Comparison of ENCODE assay signal across 7 mouse cellular contexts in genomic region chr10:63429785-63430305, GRCm38 (mm10). TPM values are rescaled to one million over a fixed set of nuclear protein-coding genes. Genes with fewer than 3 reads are reported as not detected.
A peak's percentile ranks its signal among the peaks of the same experiment; 100 is the strongest.
DNase-seq lines count a peak whose midpoint lies in the region; ATAC-seq lines count a peak whose summit lies in the region.

TSS of gene Ctnna3 (plus strand) at chr10:63430098.

- no peaks in the 10 kb centered on the region for H3K4me1 ChIP-seq in intestine, embryonic 15.5 days (replicated peaks)
- H3K4me1 ChIP-seq in midbrain, embryonic 10.5 days, result peaks cover 5% of the 10 kb centered on the region

- H3K4me3 ChIP-seq in intestine, embryonic 15.5 days (replicated peaks), result peak within 1 kb of the TSS; percentile 80
- H3K4me3 ChIP-seq in midbrain, embryonic 10.5 days, result peak within 1 kb of the TSS; percentile 81

- H3K36me3 ChIP-seq in intestine, embryonic 15.5 days, result no peaks in the 10 kb centered on the region
- H3K36me3 ChIP-seq in midbrain, embryonic 10.5 days, result no peaks in the 10 kb centered on the region

- WGBS in intestine, embryonic 15.5 days, result under 1% methylated on average over 55 of the region's 55 CpGs
- under 1% methylated on average over 55 of the region's 55 CpGs for WGBS in midbrain, embryonic 10.5 days

- peak within 1 kb of the TSS; percentile 50 for H3K9ac ChIP-seq in intestine, embryonic 15.5 days

- DNase-seq in adrenal gland, adult 2 months, result peak; percentile 92
- peak; percentile 89 for DNase-seq in embryo, embryonic 11.5 days (ENCODE audit: low read depth, low spot score)
- peak; percentile 76 to 78 for DNase-seq in gastrocnemius, postnatal 36 days
- DNase-seq in left cerebral cortex, postnatal 25 days (ENCODE audit: low spot score in 2 of 2), result peak; percentile 86 to 95
- peak; percentile 92 for DNase-seq in midbrain, embryonic 10.5 days (ENCODE audit: low spot score)
- DNase-seq in right cerebral cortex, postnatal 4 days, result peak; percentile 83

- peak within 1 kb of the TSS; percentile 75 for H3K4me2 ChIP-seq in intestine, embryonic 15.5 days (replicated peaks)

- H3K9me3 ChIP-seq in intestine, embryonic 15.5 days, result no peaks in the 10 kb centered on the region
- H3K9me3 ChIP-seq in midbrain, embryonic 10.5 days (replicated peaks), result no peaks in the 10 kb centered on the region

- peak; percentile 96 for ATAC-seq in intestine, embryonic 15.5 days

- no peaks in the 10 kb centered on the region for H3K27me3 ChIP-seq in intestine, embryonic 15.5 days (replicated peaks)
- no peaks in the 10 kb centered on the region for H3K27me3 ChIP-seq in midbrain, embryonic 10.5 days (ENCODE audit: low read depth, poor library complexity, severe bottlenecking)

- peak within 1 kb of the TSS; percentile 53 for H3K27ac ChIP-seq in intestine, embryonic 15.5 days
- peak within 1 kb of the TSS; percentile 94 for H3K27ac ChIP-seq in midbrain, embryonic 10.5 days (replicated peaks)

- intact Hi-C loops in gastrocnemius, postnatal 36 days (cut with DNase I), result loop anchor here (5.0 kb wide), 1 partner anchor 47 kb away; no protein-coding TSS in a partner anchor
- intact Hi-C loops in left cerebral cortex, postnatal 25 days (cut with DNase I), result loop anchor here (5.0 to 10.0 kb wide), 3 partner anchors 47 to 655 kb away; no protein-coding TSS in a partner anchor

RNA-seq across cellular contexts. Expression of gene Ctnna3, which starts in this region (rescaled TPM):
- total RNA-seq in adrenal gland, adult 2 months (2021), result under 1 TPM; 0.37 to 0.83 TPM
- polyA plus RNA-seq in adrenal gland, adult 2 months (2012; rRNA removed), result 0.06 TPM in 1 of 2 replicates, not detected in the other
- total RNA-seq in gastrocnemius, postnatal 36 days (2021), result 10 to 100 TPM; 17.1 to 18.3 TPM
- 0.98 and 1.3 TPM in 2 replicates for polyA plus RNA-seq in intestine, embryonic 15.5 days (2015; fragmentation: Nextera tagmentation; extraction: Ambion mirVana)
- total RNA-seq in left cerebral cortex, postnatal 25 days (2021), result 1 to 10 TPM; 2.1 to 2.2 TPM
- 0.05 TPM in 1 of 2 replicates, not detected in the other for polyA plus RNA-seq in midbrain, embryonic 10.5 days (2016; fragmentation: Nextera tagmentation; extraction: Ambion mirVana)

Comparison
In these comparisons a context has a peak if more than half of its experiments do, and no peak if none do; other contexts are left out.
1. Peak in every context shown above with its lines: DNase-seq, ATAC-seq, H3K4me3 ChIP-seq and H3K27ac ChIP-seq.
2. RNA of gene Ctnna3 (total RNA-seq): 17.1 to 18.3 TPM in gastrocnemius, postnatal 36 days; 2.1 to 2.2 TPM in left cerebral cortex, postnatal 25 days and 0.37 to 0.83 TPM in adrenal gland, adult 2 months; every median in the first group is over 4 times any median in the second.
3. Peak in DNase-seq in adrenal gland, adult 2 months; RNA of the gene not detected or under 1 TPM.
4. Peak in DNase-seq, H3K4me3 ChIP-seq and H3K27ac ChIP-seq in midbrain, embryonic 10.5 days; RNA of the gene not detected or under 1 TPM.